Mouse (Mus musculus) kidney, postnatal 10 days (tissue): ENCODE measurements at regions not wholly inside any gene's neighbourhood (a gene's known extent, or its start where the extent isn't known, plus 50 kb on each side); places are given as distances from the start of the nearest gene placed in this dataset.

Experiments
- DNase-seq: peaks from one replicate; pipeline ENCODE4 v3.0.0; 2021; ENCODE audit warnings: mixed read lengths

GRCm38 (mm10) chr8:107642241-107642640 is 54.0 kb upstream of the Psmd7 start:
- DNase-seq: no peak

GRCm38 (mm10) chr8:107647936-107648335 is 59.7 kb upstream of the Psmd7 start:
- no peak for DNase-seq

- DNase-seq: no peak
These were observed 62.0 kb upstream of the Psmd7 start for GRCm38 (mm10) chr8:107650306-107650705.

GRCm38 (mm10) chr8:107651424-107651823 is 63.2 kb upstream of the Psmd7 start:
- DNase-seq: no peak

- no peak for DNase-seq
These were observed 64.0 kb upstream of the Psmd7 start for GRCm38 (mm10) chr8:107652226-107652625.

GRCm38 (mm10) chr8:107653711-107654110 is 65.4 kb upstream of the Psmd7 start:
- no peak for DNase-seq

GRCm38 (mm10) chr8:107656622-107657021 is 68.4 kb upstream of the Psmd7 start:
- DNase-seq: no peak

- DNase-seq: no peak
These were observed 69.5 kb upstream of the Psmd7 start for GRCm38 (mm10) chr8:107657741-107658140.

- DNase-seq: no peak
These were observed 70.1 kb upstream of the Psmd7 start for GRCm38 (mm10) chr8:107658386-107658785.

- DNase-seq: no peak
These were observed 72.4 kb upstream of the Psmd7 start for GRCm38 (mm10) chr8:107660624-107661023.

- DNase-seq: no peak
These were observed 81.3 kb upstream of the Psmd7 start for GRCm38 (mm10) chr8:107669608-107670007.

GRCm38 (mm10) chr8:107671471-107671870 is 83.2 kb upstream of the Psmd7 start:
- peak; percentile 10 for DNase-seq

GRCm38 (mm10) chr8:107672691-107673090 is 84.4 kb upstream of the Psmd7 start:
- DNase-seq: no peak

- DNase-seq: no peak
These were observed 93.8 kb upstream of the Psmd7 start for GRCm38 (mm10) chr8:107682066-107682465.

GRCm38 (mm10) chr8:107684721-107685691 is 96.7 kb upstream of the Psmd7 start:
- peak; percentile 25 for DNase-seq

GRCm38 (mm10) chr8:107686936-107687335 is 98.7 kb upstream of the Psmd7 start:
- no peak for DNase-seq

GRCm38 (mm10) chr8:107687529-107687928 is 99.3 kb upstream of the Psmd7 start:
- DNase-seq: no peak

GRCm38 (mm10) chr8:107689020-107689419 is 100.8 kb upstream of the Psmd7 start:
- no peak for DNase-seq

- no peak for DNase-seq
These were observed 103.0 kb upstream of the Psmd7 start for GRCm38 (mm10) chr8:107691251-107691650.

- no peak for DNase-seq
These were observed 108.4 kb upstream of the Psmd7 start for GRCm38 (mm10) chr8:107696384-107697346.

GRCm38 (mm10) chr8:107699307-107699706 is 111.0 kb upstream of the Psmd7 start:
- peak; percentile 13 for DNase-seq

- no peak for DNase-seq
These were observed 111.5 kb upstream of the Psmd7 start for GRCm38 (mm10) chr8:107699759-107700158.

- no peak for DNase-seq
These were observed 127.6 kb upstream of the Psmd7 start for GRCm38 (mm10) chr8:107715901-107716300.
